Mouse (Mus musculus): ENCODE results near the gene Smim24.

DNA sequence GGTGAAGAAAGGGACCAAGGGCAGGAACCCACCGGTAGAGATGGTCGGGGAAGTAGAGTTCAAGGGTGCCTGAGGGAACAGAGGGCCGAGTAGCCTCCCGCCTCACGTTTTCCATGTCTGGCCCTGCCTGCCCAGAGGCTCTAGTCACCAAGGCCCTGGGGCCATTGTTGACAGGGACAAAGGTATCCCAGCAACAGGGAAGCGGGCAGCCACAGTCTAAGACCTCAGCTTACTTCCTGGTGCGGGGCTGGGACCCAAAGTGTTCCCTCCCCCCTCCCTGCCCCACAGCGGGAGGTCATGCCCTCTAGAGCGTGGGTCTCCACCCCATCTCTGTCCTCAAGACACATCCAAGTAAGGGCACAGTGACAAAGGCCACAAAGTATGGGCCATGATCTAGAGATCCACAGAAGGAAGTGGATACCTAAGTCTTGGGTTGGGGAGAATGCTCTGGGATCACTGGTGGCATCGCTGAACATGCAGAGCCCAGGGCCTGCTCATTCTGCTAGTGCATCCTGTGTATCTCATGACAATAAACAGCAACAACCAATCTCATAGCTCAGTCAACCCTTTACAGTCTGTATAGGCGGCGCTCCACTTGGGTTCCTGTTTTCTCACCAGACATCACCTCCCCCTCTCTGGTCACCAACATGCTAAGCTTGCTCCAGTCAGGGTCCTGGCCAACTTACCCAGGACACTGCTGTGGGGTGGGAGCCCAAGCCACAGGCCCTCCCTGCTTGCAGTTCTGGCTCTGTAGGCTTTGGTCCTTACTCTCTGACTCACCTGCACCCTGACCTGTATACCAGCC is 27.0 kb upstream of the Smim24 start, which contains the start of gene 4930404N11Rik:
- TF ChIP-seq EP300 (IDR thresholded peaks at IDR 0.05; ENCODE audit: insufficient read depth, low read depth, low read length) (no peak), POLR2A (IDR thresholded peaks at IDR 0.05; ENCODE audit: insufficient read depth, low read length) (no peak), CTCF (IDR thresholded peaks at IDR 0.05; ENCODE audit: low read depth, low read length) (no peak)

Measured in ES-Bruce4 (cell line).